Mouse (Mus musculus): Measurements from ENCODE around the gene Gm11060. TPM values are rescaled to one million over a fixed set of nuclear protein-coding genes. Genes with fewer than 3 reads are reported as not detected.

Gm11060 gene
- polyA plus RNA-seq, 1 experiment from 2014 or later, result not detected

DNA sequence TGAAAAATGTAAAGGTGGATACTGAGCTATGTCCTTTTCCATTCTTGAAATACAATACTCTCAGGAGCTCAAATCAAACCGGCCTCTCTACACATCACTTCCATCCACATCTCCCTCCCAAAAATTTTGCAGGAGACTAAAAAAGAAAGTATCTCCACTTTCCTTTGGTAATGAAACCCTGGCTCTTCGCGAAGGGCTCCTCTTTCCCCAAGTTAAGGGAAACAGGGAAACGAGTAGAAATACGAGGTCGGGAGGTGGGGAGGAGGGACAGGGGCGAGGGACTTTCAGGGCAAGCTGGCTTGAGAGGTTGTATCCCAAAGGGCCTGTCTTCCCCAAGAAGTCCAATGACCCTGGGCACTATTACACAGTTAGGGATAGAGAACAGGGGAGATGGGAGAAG is 32.6 kb downstream of the Gm11060 start:
- Histone ChIP-seq H3K27me3 (ENCODE audit: control insufficient read depth, insufficient read depth, low read length) (peaks cover 73% of the 10 kb centered on the region), H3K4me2 (ENCODE audit: low read depth, low read length) (peak overlapping the region; percentile 64), H3K9ac (ENCODE audit: low read length) (no peak overlapping the region), H3K36me3 (ENCODE audit: control insufficient read depth, insufficient read depth) (no peaks in the 10 kb centered on the region), H3K4me3 (ENCODE audit: low read length) (0 out of 2 replicates have a peak overlapping the region, but pooled peaks have one; percentile 11), H3K27ac (ENCODE audit: low read length) (no peak overlapping the region), H3K9me3 (replicated peaks; ENCODE audit: control insufficient read depth, low read length) (no peaks in the 10 kb centered on the region), H3K4me1 (ENCODE audit: control insufficient read depth, insufficient read depth, low read length) (peaks cover 5% of the 10 kb centered on the region; the same call in 1 of the 2 replicates)
- no peak for ATAC-seq (replicated peaks; ENCODE audit: extremely low read depth, insufficient read depth, low FRiP score)
- 11% methylated on average over 7 of the region's 7 CpGs for WGBS

- 4% methylated on average over 8 of the region's 8 CpGs for WGBS
- Histone ChIP-seq H3K36me3 (ENCODE audit: control insufficient read depth, insufficient read depth) (no peaks in the 10 kb centered on the region), H3K9ac (ENCODE audit: low read length) (no peak overlapping the region), H3K27me3 (ENCODE audit: control insufficient read depth, insufficient read depth, low read length) (peaks cover 74% of the 10 kb centered on the region), H3K4me1 (ENCODE audit: control insufficient read depth, insufficient read depth, low read length) (peaks cover 5% of the 10 kb centered on the region; the same call in 1 of the 2 replicates), H3K9me3 (replicated peaks; ENCODE audit: control insufficient read depth, low read length) (no peaks in the 10 kb centered on the region), H3K4me3 (ENCODE audit: low read length) (peak overlapping the region; percentile 43), H3K4me2 (ENCODE audit: low read depth, low read length) (peak overlapping the region; percentile 49), H3K27ac (ENCODE audit: low read length) (no peak overlapping the region)
- no peak for ATAC-seq (replicated peaks; ENCODE audit: extremely low read depth, insufficient read depth, low FRiP score)
Observed at GRCm38 (mm10) chr2:105125205-105125604, 33.4 kb downstream of the Gm11060 start.

DNA sequence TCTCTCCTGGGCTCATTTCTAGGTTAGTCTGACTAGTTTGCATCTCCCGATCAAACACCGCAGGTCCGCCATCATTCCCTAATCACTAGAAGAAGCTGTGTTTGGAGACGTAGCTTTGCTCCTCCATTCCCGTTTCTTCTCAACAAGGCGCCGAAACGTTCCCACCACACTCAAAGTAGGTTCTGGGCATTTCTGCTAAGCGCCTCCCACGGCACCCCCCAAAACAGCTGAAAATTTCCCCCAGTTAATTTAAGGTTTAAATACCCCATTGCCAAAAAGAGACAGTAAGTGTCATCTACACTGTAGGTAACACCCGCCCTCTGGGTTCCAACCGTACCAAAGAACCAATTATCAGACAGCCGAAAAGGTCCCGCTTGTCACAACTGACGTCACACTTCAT is 33.8 kb downstream of the Gm11060 start:
- 5% methylated on average over 15 of the region's 15 CpGs for whole genome bisulfite sequencing
- Histone ChIP-seq H3K4me1 (ENCODE audit: control insufficient read depth, insufficient read depth, low read length) (peaks cover 5% of the 10 kb centered on the region; the same call in 1 of the 2 replicates), H3K27me3 (ENCODE audit: control insufficient read depth, insufficient read depth, low read length) (peaks cover 74% of the 10 kb centered on the region), H3K9me3 (replicated peaks; ENCODE audit: control insufficient read depth, low read length) (no peaks in the 10 kb centered on the region), H3K4me2 (ENCODE audit: low read depth, low read length) (peak overlapping the region; percentile 49), H3K27ac (ENCODE audit: low read length) (no peak overlapping the region), H3K4me3 (ENCODE audit: low read length) (peak overlapping the region; percentile 43), H3K36me3 (ENCODE audit: control insufficient read depth, insufficient read depth) (no peaks in the 10 kb centered on the region), H3K9ac (ENCODE audit: low read length) (no peak overlapping the region)
- no peak for ATAC-seq (replicated peaks; ENCODE audit: extremely low read depth, insufficient read depth, low FRiP score)

GRCm38 (mm10) chr2:105126279-105126678 is 34.5 kb downstream of the Gm11060 start, which contains the start of gene Wt1:
Gene Wt1, plus strand, starts transcription at chr2:105126529.
- peak within 1 kb of the TSS; percentile 56 for H3K9ac ChIP-seq (ENCODE audit: low read length)
- peak within 1 kb of the TSS; percentile 49 for H3K4me2 ChIP-seq (ENCODE audit: low read depth, low read length)
- no peaks in the 10 kb centered on the region for H3K9me3 ChIP-seq (replicated peaks; ENCODE audit: control insufficient read depth, low read length)
- H3K4me3 ChIP-seq (ENCODE audit: low read length), result peak within 1 kb of the TSS; percentile 43
- H3K27me3 ChIP-seq (ENCODE audit: control insufficient read depth, insufficient read depth, low read length), result peaks cover 75% of the 10 kb centered on the region
- peaks cover 5% of the 10 kb centered on the region; the same call in 1 of the 2 replicates for H3K4me1 ChIP-seq (ENCODE audit: control insufficient read depth, insufficient read depth, low read length)
- peak within 1 kb of the TSS; percentile 58 for H3K27ac ChIP-seq (ENCODE audit: low read length)
- no peaks in the 10 kb centered on the region for H3K36me3 ChIP-seq (ENCODE audit: control insufficient read depth, insufficient read depth)
- 1% methylated on average over 25 of the region's 25 CpGs for WGBS
- ATAC-seq (replicated peaks; ENCODE audit: extremely low read depth, insufficient read depth, low FRiP score), result peak; percentile 75

DNA sequence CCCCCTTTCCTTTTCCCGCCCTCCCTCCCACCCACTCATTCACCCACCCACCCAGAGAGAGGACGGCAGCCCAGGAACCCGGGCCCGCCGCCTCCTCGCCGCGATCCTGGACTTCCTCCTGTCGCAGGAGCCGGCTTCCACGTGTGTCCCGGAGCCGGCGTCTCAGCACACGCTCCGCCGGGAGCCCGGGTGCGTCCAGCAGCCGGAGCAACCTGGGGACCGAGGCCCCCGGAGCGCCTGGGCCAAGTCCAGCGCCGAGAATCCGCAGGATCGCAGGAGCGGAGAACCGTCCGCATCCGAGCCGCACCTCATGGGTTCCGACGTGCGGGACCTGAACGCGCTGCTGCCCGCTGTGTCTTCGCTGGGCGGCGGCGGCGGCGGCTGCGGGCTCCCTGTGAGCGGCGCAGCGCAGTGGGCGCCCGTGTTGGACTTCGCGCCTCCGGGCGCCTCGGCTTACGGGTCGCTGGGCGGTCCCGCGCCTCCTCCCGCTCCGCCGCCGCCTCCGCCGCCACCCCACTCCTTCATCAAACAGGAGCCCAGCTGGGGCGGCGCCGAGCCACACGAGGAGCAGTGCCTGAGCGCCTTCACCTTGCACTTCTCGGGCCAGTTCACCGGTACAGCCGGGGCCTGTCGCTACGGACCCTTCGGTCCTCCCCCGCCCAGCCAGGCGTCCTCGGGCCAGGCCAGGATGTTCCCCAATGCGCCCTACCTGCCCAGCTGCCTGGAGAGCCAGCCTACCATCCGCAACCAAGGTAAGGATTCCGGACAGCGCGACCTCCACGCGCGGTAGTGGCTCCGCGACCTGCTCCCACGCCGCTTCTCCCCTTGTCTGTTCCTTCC is 35.1 kb downstream of the Gm11060 start:
- under 1% methylated on average over 87 of the region's 92 CpGs for WGBS
- Histone ChIP-seq H3K4me3 (ENCODE audit: low read length) (peak overlapping the region; percentile 43), H3K4me2 (ENCODE audit: low read depth, low read length) (peak overlapping the region; percentile 49), H3K4me1 (ENCODE audit: control insufficient read depth, insufficient read depth, low read length) (peaks cover 5% of the 10 kb centered on the region; the same call in 1 of the 2 replicates), H3K9me3 (replicated peaks; ENCODE audit: control insufficient read depth, low read length) (no peaks in the 10 kb centered on the region), H3K9ac (ENCODE audit: low read length) (peak overlapping the region; percentile 56), H3K27me3 (ENCODE audit: control insufficient read depth, insufficient read depth, low read length) (peaks cover 78% of the 10 kb centered on the region), H3K27ac (ENCODE audit: low read length) (peak overlapping the region; percentile 58), H3K36me3 (ENCODE audit: control insufficient read depth, insufficient read depth) (no peaks in the 10 kb centered on the region)
- ATAC-seq (replicated peaks; ENCODE audit: extremely low read depth, insufficient read depth, low FRiP score), result peak; percentile 46

GRCm38 (mm10) chr2:105127531-105128480 is 36.0 kb downstream of the Gm11060 start:
- ATAC-seq (replicated peaks; ENCODE audit: extremely low read depth, insufficient read depth, low FRiP score), result no peak; the same call in 1 of the 2 replicates

GRCm38 (mm10) chr2:105128564-105128963 is 36.7 kb downstream of the Gm11060 start:
- H3K27me3 ChIP-seq (ENCODE audit: control insufficient read depth, insufficient read depth, low read length), result peaks cover 84% of the 10 kb centered on the region
- H3K4me1 ChIP-seq (ENCODE audit: control insufficient read depth, insufficient read depth, low read length), result peaks cover 2% of the 10 kb centered on the region; the same call in 1 of the 2 replicates
- H3K27ac ChIP-seq (ENCODE audit: low read length), result peak overlapping the region; percentile 33; the same call in 1 of the 2 replicates
- H3K36me3 ChIP-seq (ENCODE audit: control insufficient read depth, insufficient read depth), result no peaks in the 10 kb centered on the region
- no peaks in the 10 kb centered on the region for H3K9me3 ChIP-seq (replicated peaks; ENCODE audit: control insufficient read depth, low read length)
- peak overlapping the region; percentile 49 for H3K4me2 ChIP-seq (ENCODE audit: low read depth, low read length)
- no peak for ATAC-seq (replicated peaks; ENCODE audit: extremely low read depth, insufficient read depth, low FRiP score)
- WGBS, result 6% methylated on average over 12 of the region's 12 CpGs
- peak overlapping the region; percentile 43 for H3K4me3 ChIP-seq (ENCODE audit: low read length)
- peak overlapping the region; percentile 5; the same call in 1 of the 2 replicates for H3K9ac ChIP-seq (ENCODE audit: low read length)

More at GRCm38 (mm10) chr2:105127531-105128480, 36.0 kb downstream of the Gm11060 start:
- no peaks in the 10 kb centered on the region for H3K36me3 ChIP-seq (ENCODE audit: control insufficient read depth, insufficient read depth)
- peaks cover 6% of the 10 kb centered on the region; the same call in 1 of the 2 replicates for H3K4me1 ChIP-seq (ENCODE audit: control insufficient read depth, insufficient read depth, low read length)
- peak overlapping the region; percentile 56 for H3K9ac ChIP-seq (ENCODE audit: low read length)
- H3K27me3 ChIP-seq (ENCODE audit: control insufficient read depth, insufficient read depth, low read length), result peaks cover 82% of the 10 kb centered on the region
- no peak overlapping the region; the same call in 1 of the 2 replicates for H3K27ac ChIP-seq (ENCODE audit: low read length)
- no peaks in the 10 kb centered on the region for H3K9me3 ChIP-seq (replicated peaks; ENCODE audit: control insufficient read depth, low read length)
- peak overlapping the region; percentile 49 for H3K4me2 ChIP-seq (ENCODE audit: low read depth, low read length)
- peak overlapping the region; percentile 43 for H3K4me3 ChIP-seq (ENCODE audit: low read length)
- 2% methylated on average over 52 of the region's 52 CpGs for WGBS

GRCm38 (mm10) chr2:105130351-105131060 is 38.7 kb downstream of the Gm11060 start:
- H3K9ac ChIP-seq (ENCODE audit: low read length), result peak overlapping the region; percentile 61
- H3K27ac ChIP-seq (ENCODE audit: low read length), result peak overlapping the region; percentile 61
- H3K4me1 ChIP-seq (ENCODE audit: control insufficient read depth, insufficient read depth, low read length), result peaks cover 5% of the 10 kb centered on the region
- H3K4me2 ChIP-seq (ENCODE audit: low read depth, low read length), result peak overlapping the region; percentile 53
- ATAC-seq (replicated peaks; ENCODE audit: extremely low read depth, insufficient read depth, low FRiP score), result no peak
- H3K9me3 ChIP-seq (replicated peaks; ENCODE audit: control insufficient read depth, low read length), result no peaks in the 10 kb centered on the region
- H3K4me3 ChIP-seq (ENCODE audit: low read length), result peak overlapping the region; percentile 40
- H3K27me3 ChIP-seq (ENCODE audit: control insufficient read depth, insufficient read depth, low read length), result peaks cover 85% of the 10 kb centered on the region
- WGBS, result 4% methylated on average over 32 of the region's 32 CpGs
- no peaks in the 10 kb centered on the region for H3K36me3 ChIP-seq (ENCODE audit: control insufficient read depth, insufficient read depth)
